Mouse (Mus musculus) c-Kit-positive CD71-positive TER-119-negative erythroid progenitor cells, embryonic 14.5 days (primary cell): ENCODE results near the gene Idi2.
A peak's percentile ranks its signal among the peaks of the same experiment; 100 is the strongest.
"Not testable (repeated sequence)": the region's sequence is repeated elsewhere in the genome, so short reads cannot be mapped to it uniquely, and the experiment has no call there.

Experiments
- DNase-seq: peaks from one replicate; pipeline ENCODE4 v3.0.0-alpha.2; 2013; ENCODE audit warnings: low read depth

Idi2 gene

GRCm38 (mm10) chr13:8952563-8952962, at the start of gene Idi2:
Gene Idi2 (plus strand): TSS chr13:8952863.
- not testable (repeated sequence) for DNase-seq

- DNase-seq, result not testable (repeated sequence)
These were observed 46.7 kb upstream of the Idi2 start for GRCm38 (mm10) chr13:8905986-8906385.

GRCm38 (mm10) chr13:8913890-8914289, 38.8 kb upstream of the Idi2 start:
- DNase-seq, result not testable (repeated sequence)

GRCm38 (mm10) chr13:8933499-8933898, 19.2 kb upstream of the Idi2 start:
- DNase-seq, result no peak

GRCm38 (mm10) chr13:8937611-8938140, 15.0 kb upstream of the Idi2 start:
- not testable (repeated sequence) for DNase-seq

GRCm38 (mm10) chr13:8941110-8941509, 11.6 kb upstream of the Idi2 start:
- not testable (repeated sequence) for DNase-seq

GRCm38 (mm10) chr13:8941701-8942100, 11.0 kb upstream of the Idi2 start:
- DNase-seq, result not testable (repeated sequence)

GRCm38 (mm10) chr13:8943828-8944227, 8.8 kb upstream of the Idi2 start:
- not testable (repeated sequence) for DNase-seq

- DNase-seq, result not testable (repeated sequence)
These were observed 4.5 kb upstream of the Idi2 start, which contains the start of gene Gm9745 for GRCm38 (mm10) chr13:8948131-8948530. Gene Gm9745 (minus strand): TSS chr13:8948231.

GRCm38 (mm10) chr13:8955127-8955526, 2.5 kb downstream of the Idi2 start:
- not testable (repeated sequence) for DNase-seq

- DNase-seq, result not testable (repeated sequence)
These were observed 4.2 kb downstream of the Idi2 start for GRCm38 (mm10) chr13:8956873-8957272.

GRCm38 (mm10) chr13:8959058-8959457, 6.4 kb downstream of the Idi2 start:
- not testable (repeated sequence) for DNase-seq

- DNase-seq, result not testable (repeated sequence)
These were observed 6.9 kb downstream of the Idi2 start for GRCm38 (mm10) chr13:8959554-8959953.

- DNase-seq, result not testable (repeated sequence)
These were observed 8.6 kb downstream of the Idi2 start for GRCm38 (mm10) chr13:8961128-8961888.

- not testable (repeated sequence) for DNase-seq
These were observed 9.6 kb downstream of the Idi2 start for GRCm38 (mm10) chr13:8962266-8962665.

- DNase-seq, result peak; percentile 53
These were observed 12.6 kb downstream of the Idi2 start for GRCm38 (mm10) chr13:8965224-8965623.

GRCm38 (mm10) chr13:8967742-8968141, 15.1 kb downstream of the Idi2 start:
- no peak for DNase-seq

- DNase-seq, result no peak
These were observed 19.7 kb downstream of the Idi2 start for GRCm38 (mm10) chr13:8972369-8972768.

GRCm38 (mm10) chr13:8972972-8973371, 20.3 kb downstream of the Idi2 start:
- DNase-seq, result no peak

GRCm38 (mm10) chr13:8992231-8992630, 39.6 kb downstream of the Idi2 start:
- DNase-seq, result no peak

GRCm38 (mm10) chr13:8995159-8995989, 42.7 kb downstream of the Idi2 start:
- no peak for DNase-seq

GRCm38 (mm10) chr13:8995990-8996786, 43.5 kb downstream of the Idi2 start, which contains the start of gene Gtpbp4:
Gene Gtpbp4 (minus strand): TSS chr13:8996083.
- DNase-seq, result peak; percentile 97
